Mouse (Mus musculus) lung, postnatal 0 days (tissue): ENCODE results near the gene Sparcl1. TPM values are rescaled to one million over a fixed set of nuclear protein-coding genes. Genes with fewer than 3 reads are reported as not detected.

Source experiments
- ATAC-seq: fragments of 200-750 bp; cut with Nextera tagmentation; 2 replicates; pipeline ENCODE4 v1.8.0; 2017; ENCODE audit warnings: moderate library complexity
- DNase-seq: peaks from one replicate; pipeline ENCODE4 v3.0.0-alpha.2; 2016; ENCODE audit warnings: low spot score
- H3K27ac ChIP-seq: fragments of 300-500 bp; sonication (generic); 2 replicates; pipeline ENCODE4 v1.5.1; 2014; ENCODE audit warnings: antibody characterized with exemption, mild to moderate bottlenecking, low read length, mixed read lengths
- H3K27me3 ChIP-seq: fragments of 300-500 bp; sonication (generic); replicated peaks from 2 replicates; pipeline ENCODE4 v1.6.1; 2014; ENCODE audit warnings: low read length, mixed read lengths; ENCODE audit not compliant: insufficient read depth
- H3K36me3 ChIP-seq: fragments of 300-500 bp; sonication (generic); 2 replicates; pipeline ENCODE4 v1.6.1; 2014; ENCODE audit warnings: low read length, mixed read lengths; ENCODE audit not compliant: insufficient read depth
- H3K4me1 ChIP-seq: fragments of 300-500 bp; sonication (generic); 2 replicates; pipeline ENCODE4 v1.6.1; 2014; ENCODE audit warnings: antibody characterized with exemption, low read depth, low read length, mixed read lengths; ENCODE audit not compliant: insufficient read depth
- H3K4me2 ChIP-seq: fragments of 300-500 bp; sonication (generic); replicated peaks from 2 replicates; pipeline ENCODE4 v1.6.1; 2014; ENCODE audit warnings: low read depth, mild to moderate bottlenecking, low read length, moderate library complexity, mixed read lengths
- H3K4me3 ChIP-seq: fragments of 300-500 bp; sonication (generic); 2 replicates; pipeline ENCODE4 v1.5.1; 2014; ENCODE audit warnings: low read depth, low read length
- H3K9ac ChIP-seq: fragments of 300-500 bp; sonication (generic); replicated peaks from 2 replicates; pipeline ENCODE4 v1.6.1; 2014; ENCODE audit warnings: low read depth, mild to moderate bottlenecking
- H3K9me3 ChIP-seq: fragments of 300-500 bp; sonication (generic); 2 replicates; pipeline ENCODE4 v1.6.1; 2016; ENCODE audit warnings: low read length, mixed read lengths
- CTCF ChIP-seq: IDR thresholded peaks from 2 replicates; pipeline ENCODE4 v1.5.1; 2016; ENCODE audit warnings: antibody characterized with exemption, mild to moderate bottlenecking
- EP300 ChIP-seq: IDR thresholded peaks from 2 replicates; pipeline ENCODE4 v1.6.1; 2016; ENCODE audit warnings: antibody characterized with exemption, mild to moderate bottlenecking, control low read depth
- WGBS: fragments of 180-500 bp; shearing (Covaris S2); extraction: QIAGEN DNeasy Blood & Tissue Kit; methylation state at CpG from one replicate; pipeline ENCODE4 v1.1.7; 2014; 5-methylcytosine and 5-hydroxymethylcytosine counted together
- polyA plus RNA-seq: library from polyadenylated mRNA; unstranded; fragments of >200 nt; fragmentation: Nextera tagmentation; extraction: Ambion mirVana; gene quantifications from 2 replicates; pipeline ENCODE4 v1.2.1, GENCODE M21; 2015

Gene Sparcl1
- polyA plus RNA-seq, 1 experiment from 2014 or later = 285 TPM

GRCm38 (mm10) chr5:104149349-104149748 is 35.8 kb upstream of the Sparcl1 start:
- ATAC-seq = peak; percentile 88
- Histone ChIP-seq H3K4me1 (no peaks in the 10 kb centered on the region), H3K9ac (no peak overlapping the region), H3K4me3 (no peak overlapping the region), H3K4me2 (no peak overlapping the region), H3K9me3 (no peaks in the 10 kb centered on the region), H3K36me3 (no peaks in the 10 kb centered on the region), H3K27ac (no peak overlapping the region), H3K27me3 (no peaks in the 10 kb centered on the region)
- TF ChIP-seq EP300 = peak; percentile 63; the same call in 1 of the 2 replicates
- no peak for TF ChIP-seq CTCF
- 46% methylated on average over 7 of the region's 7 CpGs for WGBS
- DNase-seq = peak; percentile 53

DNA sequence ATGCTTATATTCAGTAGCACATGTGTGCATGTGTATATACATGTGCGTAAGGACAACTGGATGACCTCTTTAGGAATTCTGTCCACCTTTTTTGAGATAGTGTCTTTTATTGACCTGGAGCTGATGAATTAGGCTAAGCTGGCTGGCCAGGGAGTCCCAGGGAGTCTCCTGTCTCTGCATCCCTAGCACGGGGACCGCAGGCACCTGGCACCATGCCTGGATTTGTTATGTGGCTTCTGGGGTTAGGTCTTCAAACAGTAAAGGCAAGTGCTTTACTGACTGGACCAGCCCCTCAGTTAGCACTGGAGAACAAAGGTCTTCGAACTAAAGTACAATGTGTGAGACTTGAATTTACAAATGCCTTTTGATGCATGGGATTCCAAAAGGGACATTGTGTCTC is 30.5 kb upstream of the Sparcl1 start:
- ATAC-seq (no peak), DNase-seq (no peak)
- TF ChIP-seq CTCF (no peak), EP300 (no peak)
- Histone ChIP-seq H3K36me3 (no peaks in the 10 kb centered on the region), H3K27me3 (no peaks in the 10 kb centered on the region), H3K9me3 (no peaks in the 10 kb centered on the region), H3K27ac (no peak overlapping the region), H3K9ac (no peak overlapping the region), H3K4me2 (no peak overlapping the region), H3K4me3 (no peak overlapping the region), H3K4me1 (no peaks in the 10 kb centered on the region)
- 72% methylated on average over 4 of the region's 4 CpGs for WGBS

DNA sequence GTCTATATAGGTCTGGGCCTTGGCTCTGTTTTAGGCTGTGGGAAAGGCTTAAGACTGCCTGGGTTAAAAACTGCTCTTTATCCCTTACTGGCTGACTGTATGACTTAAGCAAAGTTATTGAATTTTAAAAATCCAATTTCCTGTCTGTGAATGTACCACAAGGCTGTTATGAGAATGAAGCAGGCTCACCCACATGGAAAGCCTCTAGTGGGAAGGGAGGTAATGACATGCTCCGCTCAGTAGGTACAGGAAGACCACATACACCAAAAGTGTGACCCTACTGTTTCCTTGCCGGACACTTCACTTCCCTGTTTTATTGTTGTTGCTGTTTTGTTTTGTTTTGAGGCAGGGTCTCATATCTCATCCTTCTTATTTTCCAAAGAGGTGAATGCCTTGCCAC is 27.5 kb upstream of the Sparcl1 start:
- Histone ChIP-seq H3K4me3 (no peak overlapping the region), H3K27ac (no peak overlapping the region), H3K36me3 (no peaks in the 10 kb centered on the region), H3K4me1 (no peaks in the 10 kb centered on the region), H3K27me3 (no peaks in the 10 kb centered on the region), H3K9ac (no peak overlapping the region), H3K9me3 (no peaks in the 10 kb centered on the region), H3K4me2 (no peak overlapping the region)
- no peak for ATAC-seq
- DNase-seq = no peak
- TF ChIP-seq EP300 = no peak
- peak; percentile 62 for TF ChIP-seq CTCF
- 61% methylated on average over 2 of the region's 2 CpGs for WGBS

DNA sequence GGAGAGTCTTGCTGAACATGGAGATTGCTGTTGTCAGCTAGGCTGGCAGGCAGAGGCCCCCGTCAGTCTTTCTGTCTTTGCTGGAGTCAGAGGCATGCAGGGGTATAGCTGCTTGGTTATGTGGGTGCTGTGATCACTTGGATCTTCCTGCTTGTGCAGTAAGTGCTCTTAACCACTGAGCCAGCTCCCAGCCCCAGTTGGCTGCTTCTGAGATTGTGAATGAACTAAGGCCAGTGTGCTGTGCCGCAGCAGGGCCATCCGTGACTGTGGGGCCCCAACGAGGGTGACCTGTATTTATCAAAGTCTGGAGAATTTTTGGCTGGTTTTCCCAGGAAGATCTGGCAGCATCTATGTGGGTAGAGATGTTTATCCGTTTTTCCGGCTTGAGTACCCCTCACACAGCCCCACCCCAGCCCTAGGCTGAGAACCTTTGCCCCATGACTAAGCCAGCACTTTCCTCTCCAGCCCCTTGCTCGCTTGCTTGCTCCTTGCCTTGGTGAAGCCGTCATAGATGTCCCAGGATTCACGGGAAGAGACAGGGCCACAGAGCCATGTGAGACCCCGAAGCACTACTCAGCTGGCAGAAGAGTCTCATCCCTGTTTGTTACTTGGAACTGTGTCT is 24.5 kb upstream of the Sparcl1 start:
- Histone ChIP-seq H3K4me2 (no peak overlapping the region), H3K9ac (no peak overlapping the region), H3K9me3 (no peaks in the 10 kb centered on the region), H3K4me3 (no peak overlapping the region), H3K4me1 (no peaks in the 10 kb centered on the region), H3K36me3 (no peaks in the 10 kb centered on the region), H3K27ac (no peak overlapping the region), H3K27me3 (no peaks in the 10 kb centered on the region)
- peak; percentile 60 for ATAC-seq
- TF ChIP-seq CTCF = no peak
- no peak for TF ChIP-seq EP300
- WGBS = 39% methylated on average over 10 of the region's 10 CpGs
- DNase-seq = no peak

DNA sequence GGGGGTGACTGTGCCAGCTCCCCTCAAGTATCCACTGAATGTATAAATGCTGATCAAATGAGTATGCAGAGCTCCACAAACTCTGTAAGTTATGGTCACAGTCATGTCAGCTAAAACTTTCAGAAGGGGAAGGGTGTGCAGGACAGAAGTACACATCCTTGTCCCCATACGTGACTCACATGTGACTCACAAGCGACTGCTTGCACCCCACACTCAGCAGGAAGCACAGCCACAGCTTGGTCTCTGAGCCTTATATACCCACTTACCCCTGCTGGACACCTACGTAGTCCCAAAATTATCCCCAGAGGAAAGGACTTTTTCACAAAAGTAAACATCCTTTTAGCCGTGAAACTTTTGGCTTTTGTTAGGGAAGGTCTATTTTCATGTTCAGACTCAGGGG is 20.2 kb upstream of the Sparcl1 start:
- Histone ChIP-seq H3K27ac (no peak overlapping the region), H3K9me3 (no peaks in the 10 kb centered on the region), H3K9ac (no peak overlapping the region), H3K4me3 (no peak overlapping the region), H3K36me3 (no peaks in the 10 kb centered on the region), H3K4me1 (no peaks in the 10 kb centered on the region), H3K27me3 (no peaks in the 10 kb centered on the region), H3K4me2 (no peak overlapping the region)
- WGBS = 49% methylated on average over 4 of the region's 4 CpGs
- TF ChIP-seq EP300 (no peak), CTCF (no peak)
- ATAC-seq (0 out of 2 replicates have a peak, but pooled peaks have one; percentile 24), DNase-seq (no peak)

DNA sequence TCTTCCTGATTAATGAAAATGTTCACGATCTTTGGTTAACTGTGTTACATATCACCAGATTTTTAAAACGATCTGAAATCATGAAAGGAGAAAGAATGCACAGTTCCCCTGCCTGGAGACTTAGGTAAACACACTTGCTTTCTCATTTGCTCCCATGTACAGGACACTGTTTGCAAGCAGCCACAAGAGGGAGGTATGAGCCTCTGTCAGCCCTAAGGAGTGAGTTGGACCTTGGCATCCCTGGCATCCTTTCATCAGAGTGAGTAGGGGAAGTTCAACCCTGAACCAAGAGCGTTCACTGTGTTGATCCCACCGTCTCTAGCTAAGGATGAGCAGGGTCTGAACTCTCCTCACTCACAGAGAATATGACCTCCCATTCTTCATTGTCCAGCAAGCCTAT is 18.0 kb upstream of the Sparcl1 start:
- Histone ChIP-seq H3K27ac (no peak overlapping the region), H3K4me1 (no peaks in the 10 kb centered on the region), H3K9me3 (no peaks in the 10 kb centered on the region), H3K27me3 (no peaks in the 10 kb centered on the region), H3K36me3 (no peaks in the 10 kb centered on the region), H3K4me2 (no peak overlapping the region), H3K9ac (no peak overlapping the region), H3K4me3 (no peak overlapping the region)
- 34% methylated on average over 4 of the region's 4 CpGs for WGBS
- TF ChIP-seq CTCF (peak; percentile 91), EP300 (no peak)
- ATAC-seq (peak; percentile 56), DNase-seq (peak; percentile 72)

DNA sequence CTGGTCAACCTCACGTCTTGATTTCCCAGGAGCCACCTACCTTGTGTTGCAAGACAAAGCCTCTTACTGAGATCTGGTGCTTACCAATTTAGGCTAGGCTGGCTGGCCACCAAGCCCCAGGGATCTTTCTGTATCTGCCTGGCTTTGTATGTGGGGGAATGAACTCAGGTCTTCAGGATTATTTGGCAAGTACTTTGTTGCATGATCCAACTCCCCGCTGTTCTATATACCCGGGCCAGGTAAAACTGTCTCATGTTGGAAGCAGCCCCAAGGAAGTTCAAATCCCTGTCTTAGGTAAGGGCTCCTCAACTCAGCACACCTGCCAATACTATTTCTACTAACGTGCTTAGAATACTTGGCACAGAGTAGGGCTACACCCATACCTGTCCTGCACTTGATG is 17.4 kb upstream of the Sparcl1 start:
- no peak overlapping the region for H3K9ac ChIP-seq
- no peaks in the 10 kb centered on the region for H3K4me1 ChIP-seq
- ATAC-seq (no peak), DNase-seq (no peak)
- 77% methylated on average over 4 of the region's 4 CpGs for WGBS
- no peaks in the 10 kb centered on the region for H3K9me3 ChIP-seq
- no peaks in the 10 kb centered on the region for H3K27me3 ChIP-seq
- H3K27ac ChIP-seq = no peak overlapping the region
- H3K4me2 ChIP-seq = no peak overlapping the region
- TF ChIP-seq CTCF (no peak), EP300 (no peak)
- H3K36me3 ChIP-seq = no peaks in the 10 kb centered on the region
- H3K4me3 ChIP-seq = no peak overlapping the region
